Mouse (Mus musculus): ENCODE results near the gene Celf2. TPM values are rescaled to one million over a fixed set of nuclear protein-coding genes. Genes with fewer than 3 reads are reported as not detected.

Celf2 gene
- polyA plus RNA-seq, 1 experiment from 2014 or later = 13.9 TPM

DNA sequence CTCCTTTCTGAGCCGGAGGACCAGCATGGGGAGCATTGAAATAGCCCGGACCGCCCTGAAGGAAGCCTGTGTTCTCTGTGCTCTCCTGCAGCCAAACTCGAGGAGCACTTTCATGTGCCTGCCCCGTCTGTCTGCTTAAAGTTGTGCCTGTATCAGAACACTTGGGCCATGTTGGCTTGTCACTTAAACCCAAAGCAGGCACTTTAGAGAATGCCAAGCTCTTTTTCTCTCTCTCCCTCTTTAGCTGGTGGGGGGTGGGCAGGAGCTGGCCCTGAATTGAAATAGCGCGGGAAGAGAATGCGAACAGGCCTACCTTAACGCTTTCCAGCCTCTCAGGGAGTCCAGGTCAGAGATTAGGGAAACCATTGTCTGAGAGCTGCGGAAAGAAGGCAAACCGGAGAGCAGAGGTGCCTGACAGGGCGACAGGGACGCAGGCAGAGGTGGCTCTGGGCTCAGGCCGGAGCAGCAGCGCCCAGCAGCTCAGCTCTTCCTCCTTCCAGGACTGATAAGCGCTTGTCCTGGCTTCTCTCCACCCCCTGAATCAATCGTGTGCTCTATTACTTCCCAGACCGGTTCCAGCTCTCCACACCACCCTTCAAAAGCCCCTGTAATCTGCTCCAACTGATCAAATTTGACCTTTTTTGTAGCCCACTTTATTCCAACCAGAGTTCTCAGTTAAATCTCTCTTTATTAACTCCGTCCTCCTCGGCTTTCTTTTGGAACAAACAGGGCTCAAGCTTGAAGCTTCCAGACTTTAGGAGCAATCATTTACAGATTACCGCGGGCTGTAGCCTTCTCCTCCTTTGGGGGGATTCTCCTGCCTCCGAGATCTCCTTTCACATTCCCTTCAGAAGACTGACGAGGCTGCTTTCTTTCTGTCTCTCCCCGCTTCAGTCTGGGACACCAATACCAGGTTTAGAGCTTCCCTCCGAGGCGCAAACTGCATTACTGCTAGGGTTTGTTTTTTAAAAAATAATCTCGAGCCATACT lies 428.3 kb downstream of the Celf2 start:
- ATAC-seq (replicated peaks; ENCODE audit: low FRiP score, low read depth) (peak; percentile 61; the same call in 1 of the 2 replicates), DNase-seq (ENCODE audit: low spot score) (peak; percentile 46)
- Histone ChIP-seq H3K9me3 (replicated peaks; ENCODE audit: low read length) (no peaks in the 10 kb centered on the region), H3K27me3 (ENCODE audit: insufficient read depth, low read length) (no peaks in the 10 kb centered on the region), H3K9ac (ENCODE audit: low read depth, low read length) (peak overlapping the region; percentile 54), H3K4me3 (replicated peaks; ENCODE audit: low read depth, low read length) (peak overlapping the region; percentile 31), H3K36me3 (ENCODE audit: insufficient read depth, low read length) (no peaks in the 10 kb centered on the region), H3K4me1 (replicated peaks; ENCODE audit: insufficient read depth, low read length) (peaks cover 6% of the 10 kb centered on the region; the same call in 1 of the 2 replicates), H3K27ac (no peak overlapping the region), H3K4me2 (ENCODE audit: low read length) (peak overlapping the region; percentile 59)
- TF ChIP-seq CTCF (IDR thresholded peaks at IDR 0.05; ENCODE audit: low read depth) = no peak
- WGBS = 18% methylated on average over 28 of the region's 28 CpGs

DNA sequence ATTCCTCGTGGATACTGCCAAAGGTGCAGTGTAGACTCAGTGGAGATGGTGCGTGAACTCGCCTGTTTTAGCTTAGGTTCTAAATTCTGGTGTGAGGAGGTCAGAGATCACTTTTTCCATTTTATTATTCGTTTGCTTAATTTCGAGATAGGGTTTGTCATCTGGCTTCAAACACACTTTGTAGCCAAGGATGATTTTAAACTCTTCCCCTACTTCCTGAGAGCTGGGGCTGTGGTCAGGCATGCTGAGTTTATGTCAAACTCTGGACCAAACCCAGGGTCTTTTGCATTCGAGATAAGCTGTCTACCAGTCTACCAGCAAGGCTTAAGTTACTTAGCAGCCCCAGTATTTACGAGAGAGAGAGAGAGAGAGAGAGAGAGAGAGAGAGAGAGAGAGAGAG lies 429.3 kb downstream of the Celf2 start:
- ATAC-seq (replicated peaks; ENCODE audit: low FRiP score, low read depth) (no peak), DNase-seq (ENCODE audit: low spot score) (no peak)
- no peak overlapping the region for H3K9ac ChIP-seq (ENCODE audit: low read depth, low read length)
- TF ChIP-seq CTCF (IDR thresholded peaks at IDR 0.05; ENCODE audit: low read depth) = no peak
- 66% methylated on average over 7 of the region's 7 CpGs for WGBS
- H3K27ac ChIP-seq = no peak overlapping the region
- no peaks in the 10 kb centered on the region for H3K27me3 ChIP-seq (ENCODE audit: insufficient read depth, low read length)
- no peak overlapping the region for H3K4me2 ChIP-seq (ENCODE audit: low read length)
- no peak overlapping the region for H3K4me3 ChIP-seq (replicated peaks; ENCODE audit: low read depth, low read length)
- H3K36me3 ChIP-seq (ENCODE audit: insufficient read depth, low read length) = no peaks in the 10 kb centered on the region
- no peaks in the 10 kb centered on the region for H3K9me3 ChIP-seq (replicated peaks; ENCODE audit: low read length)
- H3K4me1 ChIP-seq (replicated peaks; ENCODE audit: insufficient read depth, low read length) = peaks cover 6% of the 10 kb centered on the region; the same call in 1 of the 2 replicates

DNA sequence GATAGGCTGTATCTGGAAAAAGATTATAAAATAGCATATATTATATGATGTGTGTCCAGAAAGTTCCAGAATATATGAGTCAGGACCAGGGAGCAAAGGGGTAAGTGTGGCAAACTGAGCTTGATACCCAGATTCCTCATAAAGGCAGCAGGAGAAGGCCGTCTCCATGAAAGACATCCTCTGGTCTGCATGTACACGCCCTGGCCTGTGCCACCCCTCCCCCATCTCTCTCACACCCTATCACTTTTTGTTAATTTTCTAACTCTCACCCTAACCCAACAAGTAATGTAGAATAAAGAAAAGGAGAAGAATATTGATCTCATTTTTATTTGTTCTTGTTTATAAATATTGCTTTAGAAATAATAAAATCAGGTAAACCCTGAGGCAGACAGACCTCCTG lies 430.0 kb downstream of the Celf2 start:
- Histone ChIP-seq H3K4me3 (replicated peaks; ENCODE audit: low read depth, low read length) (no peak overlapping the region), H3K4me2 (ENCODE audit: low read length) (no peak overlapping the region), H3K4me1 (replicated peaks; ENCODE audit: insufficient read depth, low read length) (peaks cover 6% of the 10 kb centered on the region; the same call in 1 of the 2 replicates), H3K27me3 (ENCODE audit: insufficient read depth, low read length) (no peaks in the 10 kb centered on the region), H3K9me3 (replicated peaks; ENCODE audit: low read length) (no peaks in the 10 kb centered on the region), H3K27ac (no peak overlapping the region), H3K9ac (ENCODE audit: low read depth, low read length) (no peak overlapping the region), H3K36me3 (ENCODE audit: insufficient read depth, low read length) (no peaks in the 10 kb centered on the region)
- DNase-seq (ENCODE audit: low spot score) = no peak
- TF ChIP-seq CTCF (IDR thresholded peaks at IDR 0.05; ENCODE audit: low read depth) = no peak
- WGBS = 94% methylated on average over 2 of the region's 2 CpGs
- no peak for ATAC-seq (replicated peaks; ENCODE audit: low FRiP score, low read depth)

DNA sequence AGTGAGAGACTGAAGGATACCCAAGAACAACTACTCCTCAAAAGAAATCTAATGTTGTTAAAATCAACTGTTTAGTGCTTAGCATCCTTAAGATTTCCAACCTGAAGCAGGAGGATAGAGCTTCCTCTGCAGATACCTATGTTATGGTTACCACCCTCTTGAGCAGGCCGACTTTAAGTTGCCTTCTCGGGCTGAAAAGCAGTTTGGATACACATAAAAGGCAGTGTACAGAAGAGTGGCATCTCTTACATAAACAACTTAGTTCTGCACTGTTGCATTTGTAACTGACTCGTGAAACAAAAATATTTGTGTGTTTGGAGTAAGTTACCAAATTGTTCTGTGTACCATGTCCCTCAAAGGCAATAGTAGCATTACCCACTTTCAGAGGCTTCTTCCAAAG lies 435.6 kb downstream of the Celf2 start:
- ATAC-seq (replicated peaks; ENCODE audit: low FRiP score, low read depth) = no peak
- no peaks in the 10 kb centered on the region for H3K36me3 ChIP-seq (ENCODE audit: insufficient read depth, low read length)
- H3K27me3 ChIP-seq (ENCODE audit: insufficient read depth, low read length) = no peaks in the 10 kb centered on the region
- peak; percentile 37 for DNase-seq (ENCODE audit: low spot score)
- TF ChIP-seq CTCF (IDR thresholded peaks at IDR 0.05; ENCODE audit: low read depth) = no peak
- 31% methylated on average over 3 of the region's 3 CpGs for WGBS
- H3K9me3 ChIP-seq (replicated peaks; ENCODE audit: low read length) = no peaks in the 10 kb centered on the region
- no peak overlapping the region for H3K9ac ChIP-seq (ENCODE audit: low read depth, low read length)
- H3K4me2 ChIP-seq (ENCODE audit: low read length) = no peak overlapping the region
- no peak overlapping the region for H3K4me3 ChIP-seq (replicated peaks; ENCODE audit: low read depth, low read length)
- H3K4me1 ChIP-seq (replicated peaks; ENCODE audit: insufficient read depth, low read length) = no peaks in the 10 kb centered on the region
- H3K27ac ChIP-seq = no peak overlapping the region

DNA sequence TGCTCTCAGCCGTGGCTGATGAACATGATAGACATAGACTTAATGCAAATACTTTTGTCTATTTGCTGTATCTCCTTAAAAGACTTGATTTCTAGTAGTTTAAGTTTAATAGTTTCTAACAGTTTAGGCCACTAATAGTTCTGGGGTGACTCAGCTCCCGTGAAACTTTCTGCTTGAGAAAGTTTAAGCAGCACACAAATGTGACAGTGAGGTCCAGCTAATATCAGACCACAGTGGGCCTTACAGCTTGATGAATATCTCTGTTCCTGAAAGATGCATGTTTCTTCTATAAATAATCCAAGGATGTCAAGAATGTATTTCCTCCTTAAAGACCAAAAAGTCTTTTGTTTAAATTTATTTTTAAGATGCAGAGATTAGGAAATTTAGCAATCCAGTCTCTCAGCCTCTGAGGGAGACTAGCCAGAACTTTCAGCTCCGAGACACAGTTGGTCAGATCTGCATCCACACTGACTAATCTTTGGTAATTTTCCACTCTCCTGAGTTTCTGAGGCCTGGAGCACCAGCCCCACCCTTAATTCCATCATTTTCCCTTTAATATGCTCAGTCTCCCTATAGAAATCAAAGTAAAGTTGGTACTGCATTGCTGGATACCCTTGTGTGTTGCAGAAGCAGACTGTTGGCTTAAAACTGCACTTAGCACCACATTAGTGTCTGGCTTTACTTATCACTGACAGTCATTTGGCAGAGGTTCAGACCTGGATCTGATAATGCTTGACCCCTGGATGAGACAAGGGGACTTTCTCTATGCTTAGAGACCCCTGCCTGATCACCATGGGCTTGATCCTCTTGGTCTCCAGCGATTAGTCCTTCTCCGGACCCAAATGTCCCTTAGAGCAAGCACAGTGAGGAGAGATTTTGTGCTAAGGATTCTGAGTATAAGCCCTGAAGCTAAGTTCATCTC lies 436.8 kb downstream of the Celf2 start:
- Histone ChIP-seq H3K36me3 (ENCODE audit: insufficient read depth, low read length) (no peaks in the 10 kb centered on the region), H3K9me3 (replicated peaks; ENCODE audit: low read length) (no peaks in the 10 kb centered on the region), H3K4me2 (ENCODE audit: low read length) (no peak overlapping the region), H3K4me1 (replicated peaks; ENCODE audit: insufficient read depth, low read length) (no peaks in the 10 kb centered on the region), H3K27ac (no peak overlapping the region), H3K4me3 (replicated peaks; ENCODE audit: low read depth, low read length) (no peak overlapping the region), H3K27me3 (ENCODE audit: insufficient read depth, low read length) (no peaks in the 10 kb centered on the region), H3K9ac (ENCODE audit: low read depth, low read length) (no peak overlapping the region)
- no peak for ATAC-seq (replicated peaks; ENCODE audit: low FRiP score, low read depth)
- no peak for TF ChIP-seq CTCF (IDR thresholded peaks at IDR 0.05; ENCODE audit: low read depth)
- 58% methylated on average over 5 of the region's 5 CpGs for WGBS
- DNase-seq (ENCODE audit: low spot score) = peak; percentile 27

DNA sequence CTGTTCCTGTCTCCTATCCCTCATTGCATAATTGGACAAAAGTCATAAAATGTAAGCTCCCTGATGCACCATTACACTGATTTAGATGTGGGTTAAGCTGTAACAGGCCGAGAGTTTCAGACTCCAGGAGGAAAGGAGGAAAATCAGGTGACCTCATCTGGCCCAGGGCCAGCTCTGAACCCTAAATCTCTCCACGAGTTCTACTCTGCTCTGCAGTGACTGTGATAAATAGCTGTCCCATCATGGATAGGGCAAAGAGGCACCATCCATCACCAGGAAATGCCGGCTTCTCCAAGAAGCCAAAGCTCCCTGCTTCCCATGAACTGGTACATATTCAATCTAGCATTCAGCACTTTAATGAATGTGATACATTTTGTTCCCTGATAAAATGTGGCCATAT lies 439.9 kb downstream of the Celf2 start:
- no peaks in the 10 kb centered on the region for H3K4me1 ChIP-seq (replicated peaks; ENCODE audit: insufficient read depth, low read length)
- WGBS = 12% methylated on average over 3 of the region's 3 CpGs
- no peak overlapping the region for H3K4me2 ChIP-seq (ENCODE audit: low read length)
- H3K9me3 ChIP-seq (replicated peaks; ENCODE audit: low read length) = no peaks in the 10 kb centered on the region
- no peak for TF ChIP-seq CTCF (IDR thresholded peaks at IDR 0.05; ENCODE audit: low read depth)
- no peaks in the 10 kb centered on the region for H3K27me3 ChIP-seq (ENCODE audit: insufficient read depth, low read length)
- no peak overlapping the region for H3K9ac ChIP-seq (ENCODE audit: low read depth, low read length)
- DNase-seq (ENCODE audit: low spot score) (peak; percentile 47), ATAC-seq (replicated peaks; ENCODE audit: low FRiP score, low read depth) (no peak)
- no peak overlapping the region for H3K27ac ChIP-seq
- no peak overlapping the region for H3K4me3 ChIP-seq (replicated peaks; ENCODE audit: low read depth, low read length)
- no peaks in the 10 kb centered on the region for H3K36me3 ChIP-seq (ENCODE audit: insufficient read depth, low read length)

Data from kidney, postnatal 0 days (tissue).